Mouse (Mus musculus) MEL (cell line): ENCODE measurements at regions not wholly inside any gene's neighbourhood (a gene's known extent, or its start where the extent isn't known, plus 50 kb on each side); places are given as distances from the start of the nearest gene placed in this dataset.

Experiments used
- DNase-seq: peaks from one replicate; pipeline ENCODE4 v3.0.0; 2011; ENCODE audit warnings: low read depth, low spot score
- H3K27ac ChIP-seq: 2 replicates; pipeline ENCODE4 v1.5.1; 2012; ENCODE audit warnings: low read depth, mild to moderate bottlenecking, control low read depth, low read length, moderate library complexity; ENCODE audit not compliant: control insufficient read depth
- H3K27me3 ChIP-seq, 2 experiments: fragments of 150-350 bp in 1 of 2; sonication (generic) in 1 of 2; 2 replicates each; pipeline ENCODE4 v1.6.1; 2012; ENCODE audit warnings: low read length in 2 of 2, mild to moderate bottlenecking in 2 of 2, improper control_type of control experiment in 1 of 2, moderate library complexity in 1 of 2; ENCODE audit not compliant: insufficient read depth in 2 of 2, control insufficient read depth in 1 of 2
- H3K36me3 ChIP-seq, 2 experiments: 2 replicates each; pipeline ENCODE4 v1.6.1; 2012 to 2014; ENCODE audit warnings: low read length in 2 of 2, improper control_type of control experiment in 1 of 2, inconsistent platforms in 1 of 2, mild to moderate bottlenecking in 1 of 2; ENCODE audit not compliant: insufficient read depth in 2 of 2, control insufficient read depth in 1 of 2
- H3K4me1 ChIP-seq, 2 experiments: fragments of 150-350 bp in 1 of 2; sonication (generic) in 1 of 2; 2 replicates each; pipeline ENCODE4 v1.6.1; 2012; ENCODE audit warnings: low read length in 2 of 2, improper control_type of control experiment in 1 of 2, mild to moderate bottlenecking in 1 of 2; ENCODE audit not compliant: insufficient read depth in 2 of 2, control insufficient read depth in 1 of 2
- H3K4me3 ChIP-seq, 2 experiments: fragments of 150-350 bp in 1 of 2; sonication (generic) in 1 of 2; 2 replicates each; pipeline ENCODE4 v1.5.1; 2012; ENCODE audit warnings: low read depth in 2 of 2, low read length in 2 of 2, mild to moderate bottlenecking in 2 of 2, moderate library complexity in 2 of 2, control low read depth in 1 of 2, improper control_type of control experiment in 1 of 2; ENCODE audit not compliant: control insufficient read depth in 1 of 2, insufficient read depth in 1 of 2
- H3K79me2 ChIP-seq: 2 replicates; pipeline ENCODE4 v1.6.1; 2012; ENCODE audit warnings: mild to moderate bottlenecking, low read length, moderate library complexity; ENCODE audit not compliant: control insufficient read depth, poor library complexity, insufficient read depth
- H3K9ac ChIP-seq: 2 replicates; pipeline ENCODE4 v1.6.1; 2012; ENCODE audit warnings: low read depth, mild to moderate bottlenecking, control low read depth, low read length, moderate library complexity; ENCODE audit not compliant: control insufficient read depth, poor library complexity, severe bottlenecking
- H3K9me3 ChIP-seq: fragments of 150-350 bp; sonication (generic); replicated peaks from 2 replicates; pipeline ENCODE4 v1.6.1; 2012; ENCODE audit warnings: mild to moderate bottlenecking, low read length, improper control_type of control experiment, moderate library complexity; ENCODE audit not compliant: insufficient read depth
- CHD1 ChIP-seq: IDR thresholded peaks from 2 replicates; pipeline ENCODE4 v1.6.1; 2012; ENCODE audit warnings: low read depth, mild to moderate bottlenecking, inconsistent platforms, low read length, improper control_type of control experiment
- CTCF ChIP-seq, 3 experiments: IDR thresholded peaks in 2 of 3; conservative IDR thresholded peaks in 1 of 3; 2 replicates each; pipeline ENCODE4 v1.5.1; 2011 to 2012; ENCODE audit warnings: low read length in 3 of 3, low read depth in 2 of 3, mild to moderate bottlenecking in 2 of 3, improper control_type of control experiment in 1 of 3, inconsistent platforms in 1 of 3, mixed read lengths in 1 of 3, moderate library complexity in 1 of 3; ENCODE audit not compliant: control insufficient read depth in 1 of 3, insufficient read depth in 1 of 3, poor library complexity in 1 of 3, severe bottlenecking in 1 of 3
- KAT2A ChIP-seq: conservative IDR thresholded peaks from 2 replicates; pipeline ENCODE4 v1.6.1; 2012; ENCODE audit warnings: low read depth, low read length, improper control_type of control experiment, inconsistent platforms
- MAFK ChIP-seq: IDR thresholded peaks from 2 replicates; pipeline ENCODE4 v1.6.1; 2011; ENCODE audit warnings: low read depth, mild to moderate bottlenecking, low read length, improper control_type of control experiment, borderline replicate concordance
- MEF2A ChIP-seq: IDR thresholded peaks from 2 replicates; pipeline ENCODE4 v1.6.1; 2014; ENCODE audit warnings: low read depth, mild to moderate bottlenecking, inconsistent platforms, low read length, improper control_type of control experiment; ENCODE audit not compliant: poor library complexity, insufficient replicate concordance, severe bottlenecking; ENCODE audit errors: extremely low read depth
- MXI1 ChIP-seq: IDR thresholded peaks from 2 replicates; pipeline ENCODE4 v1.6.1; 2011; ENCODE audit warnings: mild to moderate bottlenecking, low read depth, low read length, improper control_type of control experiment
- NELFE ChIP-seq: IDR thresholded peaks from 2 replicates; pipeline ENCODE4 v1.6.1; 2011; ENCODE audit warnings: low read depth, low read length, improper control_type of control experiment
- POLR2A ChIP-seq, 2 experiments: IDR thresholded peaks; 2 replicates each; pipeline ENCODE4 v1.6.1; 2011 to 2012; ENCODE audit warnings: low read length in 2 of 2, mild to moderate bottlenecking in 2 of 2, control low read depth in 1 of 2, improper control_type of control experiment in 1 of 2, low read depth in 1 of 2, moderate library complexity in 1 of 2; ENCODE audit not compliant: control insufficient read depth in 1 of 2, insufficient read depth in 1 of 2, poor library complexity in 1 of 2
- POLR2AphosphoS2 ChIP-seq: IDR thresholded peaks from 2 replicates; pipeline ENCODE4 v1.6.1; 2011; ENCODE audit warnings: low read length, improper control_type of control experiment
- RAD21 ChIP-seq: IDR thresholded peaks from 2 replicates; pipeline ENCODE4 v1.6.1; 2011; ENCODE audit warnings: mild to moderate bottlenecking, low read depth, low read length, improper control_type of control experiment
- SIN3A ChIP-seq: IDR thresholded peaks from 2 replicates; pipeline ENCODE4 v1.6.1; 2012; ENCODE audit warnings: low read length, improper control_type of control experiment, inconsistent platforms
- USF1 ChIP-seq: IDR thresholded peaks from 2 replicates; pipeline ENCODE4 v1.6.1; 2014; ENCODE audit warnings: low read depth, mild to moderate bottlenecking, inconsistent platforms, low read length, improper control_type of control experiment, moderate library complexity
- ZC3H11A ChIP-seq: IDR thresholded peaks from 2 replicates; pipeline ENCODE4 v1.6.1; 2012; ENCODE audit warnings: low read depth, mild to moderate bottlenecking, inconsistent platforms, low read length, improper control_type of control experiment
- ZMIZ1 ChIP-seq: IDR thresholded peaks from 2 replicates; pipeline ENCODE4 v1.6.1; 2012; ENCODE audit warnings: low read depth, mild to moderate bottlenecking, inconsistent platforms, low read length, improper control_type of control experiment, moderate library complexity
- ZNF384 ChIP-seq: IDR thresholded peaks from 2 replicates; pipeline ENCODE4 v1.6.1; 2012; ENCODE audit warnings: low read depth, mild to moderate bottlenecking, inconsistent platforms, low read length, improper control_type of control experiment

GRCm38 (mm10) chr16:30797973-30798471 lies 198.5 kb downstream of the Fam43a start:
- H3K79me2 ChIP-seq, result no peaks in the 10 kb centered on the region
- no peak overlapping the region for H3K4me3 ChIP-seq
- no peak for DNase-seq
- TF ChIP-seq MAFK, result no peak
- no peak for TF ChIP-seq USF1
- TF ChIP-seq CTCF (IDR thresholded peaks at IDR 0.05 in 2 of 3, conservative IDR thresholded peaks at IDR 0.05 in 1 of 3; ENCODE audit: control insufficient read depth in 1 of 3, insufficient read depth in 1 of 3, low read depth in 2 of 3, low read length in 3 of 3, poor library complexity in 1 of 3, severe bottlenecking in 1 of 3), result no peak
- TF ChIP-seq ZMIZ1, result no peak
- no peak for TF ChIP-seq KAT2A
- TF ChIP-seq POLR2AphosphoS2, result no peak
- no peak for TF ChIP-seq ZNF384
- TF ChIP-seq NELFE, result no peak
- TF ChIP-seq, all 39 proteins: peak for 0
- Histone ChIP-seq H3K27ac (no peak overlapping the region), H3K9ac (no peak overlapping the region), H3K27me3 (peaks cover 0 to 7% of the 10 kb centered on the region in 2 experiments; a peak in 2 of 4 replicates), H3K36me3 (peaks cover 0 to under 1% of the 10 kb centered on the region in 2 experiments; a peak in 1 of 4 replicates), H3K9me3 (no peaks in the 10 kb centered on the region), H3K4me1 (peaks cover 0 to 7% of the 10 kb centered on the region in 2 experiments; a peak in 2 of 4 replicates)

GRCm38 (mm10) chr16:30798536-30798935 lies 199.0 kb downstream of the Fam43a start:
- peaks cover 0 to 7% of the 10 kb centered on the region in 2 experiments; a peak in 2 of 4 replicates for H3K27me3 ChIP-seq
- no peak overlapping the region for H3K27ac ChIP-seq
- no peak overlapping the region for H3K9ac ChIP-seq
- H3K9me3 ChIP-seq, result no peaks in the 10 kb centered on the region
- H3K4me1 ChIP-seq, result peaks cover 0 to 5% of the 10 kb centered on the region in 2 experiments; a peak in 1 of 4 replicates
- H3K4me3 ChIP-seq, result no peak overlapping the region
- no peak for TF ChIP-seq POLR2A (IDR thresholded peaks at IDR 0.05; ENCODE audit: control insufficient read depth in 1 of 2, insufficient read depth in 1 of 2, low read depth in 1 of 2, low read length in 2 of 2, poor library complexity in 1 of 2)
- TF ChIP-seq MEF2A, result no peak
- TF ChIP-seq CHD1, result no peak
- no peak for TF ChIP-seq SIN3A
- no peak for TF ChIP-seq ZNF384
- no peak for TF ChIP-seq ZC3H11A
- TF ChIP-seq RAD21, result no peak
- no peak for TF ChIP-seq MXI1
- TF ChIP-seq NELFE, result no peak
- no peak for DNase-seq
- no peaks in the 10 kb centered on the region for H3K36me3 ChIP-seq
- no peaks in the 10 kb centered on the region for H3K79me2 ChIP-seq
